Mouse (Mus musculus) urinary bladder, postnatal 4 days (tissue): ENCODE results near the gene Cd55b.

Source experiments
- DNase-seq, 2 experiments: peaks; one replicate each; pipeline ENCODE4 v3.0.0; 2021 to 2022; ENCODE audit warnings: low spot score in 2 of 2

The Cd55b gene

DNA sequence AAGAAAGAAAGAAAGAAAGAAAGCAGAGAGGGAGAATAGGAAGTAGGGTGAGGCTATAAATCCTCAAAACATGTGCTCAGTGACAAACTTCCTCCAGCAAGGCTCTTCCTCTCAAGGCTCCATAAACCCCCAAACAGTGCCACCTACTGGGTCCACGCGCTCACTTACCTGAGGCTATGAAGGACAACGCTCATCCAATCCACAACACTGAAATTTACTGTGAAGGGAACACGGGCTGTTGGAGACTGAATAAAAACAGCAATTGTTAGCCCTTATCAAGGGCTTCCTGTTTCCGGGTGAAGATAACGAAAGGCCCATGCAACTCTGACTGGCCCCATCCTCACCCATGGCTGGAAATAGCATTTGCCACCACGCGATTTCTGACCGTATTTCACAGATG is 80.4 kb downstream of the Cd55b start:
- DNase-seq: no peak
